Mouse (Mus musculus) MEL (cell line): ENCODE measurements at regions not wholly inside any gene's neighbourhood (a gene's known extent, or its start where the extent isn't known, plus 50 kb on each side); places are given as distances from the start of the nearest gene placed in this dataset.

ENCODE experiments used
- DNase-seq: peaks from one replicate; pipeline ENCODE4 v3.0.0; 2011; ENCODE audit warnings: low read depth, low spot score
- H3K27ac ChIP-seq: 2 replicates; pipeline ENCODE4 v1.5.1; 2012; ENCODE audit warnings: low read depth, mild to moderate bottlenecking, control low read depth, low read length, moderate library complexity; ENCODE audit not compliant: control insufficient read depth
- H3K27me3 ChIP-seq, 2 experiments: fragments of 150-350 bp in 1 of 2; sonication (generic) in 1 of 2; 2 replicates each; pipeline ENCODE4 v1.6.1; 2012; ENCODE audit warnings: low read length in 2 of 2, mild to moderate bottlenecking in 2 of 2, improper control_type of control experiment in 1 of 2, moderate library complexity in 1 of 2; ENCODE audit not compliant: insufficient read depth in 2 of 2, control insufficient read depth in 1 of 2
- H3K36me3 ChIP-seq, 2 experiments: 2 replicates each; pipeline ENCODE4 v1.6.1; 2012 to 2014; ENCODE audit warnings: low read length in 2 of 2, improper control_type of control experiment in 1 of 2, inconsistent platforms in 1 of 2, mild to moderate bottlenecking in 1 of 2; ENCODE audit not compliant: insufficient read depth in 2 of 2, control insufficient read depth in 1 of 2
- H3K4me1 ChIP-seq, 2 experiments: fragments of 150-350 bp in 1 of 2; sonication (generic) in 1 of 2; 2 replicates each; pipeline ENCODE4 v1.6.1; 2012; ENCODE audit warnings: low read length in 2 of 2, improper control_type of control experiment in 1 of 2, mild to moderate bottlenecking in 1 of 2; ENCODE audit not compliant: insufficient read depth in 2 of 2, control insufficient read depth in 1 of 2
- H3K4me3 ChIP-seq, 2 experiments: fragments of 150-350 bp in 1 of 2; sonication (generic) in 1 of 2; 2 replicates each; pipeline ENCODE4 v1.5.1; 2012; ENCODE audit warnings: low read depth in 2 of 2, low read length in 2 of 2, mild to moderate bottlenecking in 2 of 2, moderate library complexity in 2 of 2, control low read depth in 1 of 2, improper control_type of control experiment in 1 of 2; ENCODE audit not compliant: control insufficient read depth in 1 of 2, insufficient read depth in 1 of 2
- H3K79me2 ChIP-seq: 2 replicates; pipeline ENCODE4 v1.6.1; 2012; ENCODE audit warnings: mild to moderate bottlenecking, low read length, moderate library complexity; ENCODE audit not compliant: control insufficient read depth, poor library complexity, insufficient read depth
- H3K9ac ChIP-seq: 2 replicates; pipeline ENCODE4 v1.6.1; 2012; ENCODE audit warnings: low read depth, mild to moderate bottlenecking, control low read depth, low read length, moderate library complexity; ENCODE audit not compliant: control insufficient read depth, poor library complexity, severe bottlenecking
- H3K9me3 ChIP-seq: fragments of 150-350 bp; sonication (generic); replicated peaks from 2 replicates; pipeline ENCODE4 v1.6.1; 2012; ENCODE audit warnings: mild to moderate bottlenecking, low read length, improper control_type of control experiment, moderate library complexity; ENCODE audit not compliant: insufficient read depth
- E2F4 ChIP-seq: IDR thresholded peaks from 2 replicates; pipeline ENCODE4 v1.6.1; 2011; ENCODE audit warnings: low read depth, low read length, improper control_type of control experiment, borderline replicate concordance
- ELF1 ChIP-seq: IDR thresholded peaks from 2 replicates; pipeline ENCODE4 v1.6.1; 2014; ENCODE audit warnings: low read depth, mild to moderate bottlenecking, inconsistent platforms, low read length, improper control_type of control experiment, moderate library complexity
- EP300 ChIP-seq, 2 experiments: IDR thresholded peaks; 2 replicates each; pipeline ENCODE4 v1.6.1; 2011; ENCODE audit warnings: improper control_type of control experiment in 2 of 2, low read length in 2 of 2, low read depth in 1 of 2, mild to moderate bottlenecking in 1 of 2
- GABPA ChIP-seq: IDR thresholded peaks from 2 replicates; pipeline ENCODE4 v1.6.1; 2012; ENCODE audit warnings: low read depth, mild to moderate bottlenecking, inconsistent platforms, low read length, improper control_type of control experiment, moderate library complexity
- HCFC1 ChIP-seq: IDR thresholded peaks from 2 replicates; pipeline ENCODE4 v1.6.1; 2012; ENCODE audit warnings: low read depth, mild to moderate bottlenecking, inconsistent platforms, low read length, improper control_type of control experiment, moderate library complexity
- JUND ChIP-seq: IDR thresholded peaks from 2 replicates; pipeline ENCODE4 v1.6.1; 2011; ENCODE audit warnings: low read depth, mild to moderate bottlenecking, improper control_type of control experiment, low read length
- MEF2A ChIP-seq: IDR thresholded peaks from 2 replicates; pipeline ENCODE4 v1.6.1; 2014; ENCODE audit warnings: low read depth, mild to moderate bottlenecking, inconsistent platforms, low read length, improper control_type of control experiment; ENCODE audit not compliant: poor library complexity, insufficient replicate concordance, severe bottlenecking; ENCODE audit errors: extremely low read depth
- MYC ChIP-seq: IDR thresholded peaks from 2 replicates; pipeline ENCODE4 v1.6.1; 2011; ENCODE audit warnings: low read depth, mild to moderate bottlenecking, low read length, improper control_type of control experiment, moderate library complexity
- NELFE ChIP-seq: IDR thresholded peaks from 2 replicates; pipeline ENCODE4 v1.6.1; 2011; ENCODE audit warnings: low read depth, low read length, improper control_type of control experiment
- POLR2A ChIP-seq, 2 experiments: IDR thresholded peaks; 2 replicates each; pipeline ENCODE4 v1.6.1; 2011 to 2012; ENCODE audit warnings: low read length in 2 of 2, mild to moderate bottlenecking in 2 of 2, control low read depth in 1 of 2, improper control_type of control experiment in 1 of 2, low read depth in 1 of 2, moderate library complexity in 1 of 2; ENCODE audit not compliant: control insufficient read depth in 1 of 2, insufficient read depth in 1 of 2, poor library complexity in 1 of 2
- POLR2AphosphoS2 ChIP-seq: IDR thresholded peaks from 2 replicates; pipeline ENCODE4 v1.6.1; 2011; ENCODE audit warnings: low read length, improper control_type of control experiment
- POLR2AphosphoS5 ChIP-seq: IDR thresholded peaks from 2 replicates; pipeline ENCODE4 v1.6.1; 2012; ENCODE audit warnings: low read depth, borderline replicate concordance, mild to moderate bottlenecking, inconsistent platforms, low read length, moderate library complexity, mixed read lengths
- RAD21 ChIP-seq: IDR thresholded peaks from 2 replicates; pipeline ENCODE4 v1.6.1; 2011; ENCODE audit warnings: mild to moderate bottlenecking, low read depth, low read length, improper control_type of control experiment
- RCOR1 ChIP-seq: IDR thresholded peaks from 2 replicates; pipeline ENCODE4 v1.6.1; 2012; ENCODE audit warnings: low read depth, mild to moderate bottlenecking, inconsistent platforms, low read length, improper control_type of control experiment
- SMC3 ChIP-seq: IDR thresholded peaks from 2 replicates; pipeline ENCODE4 v1.6.1; 2011; ENCODE audit warnings: low read depth, low read length, improper control_type of control experiment
- TCF12 ChIP-seq: IDR thresholded peaks from 2 replicates; pipeline ENCODE4 v1.6.1; 2014; ENCODE audit warnings: low read depth, mild to moderate bottlenecking, inconsistent platforms, low read length, improper control_type of control experiment, moderate library complexity
- USF1 ChIP-seq: IDR thresholded peaks from 2 replicates; pipeline ENCODE4 v1.6.1; 2014; ENCODE audit warnings: low read depth, mild to moderate bottlenecking, inconsistent platforms, low read length, improper control_type of control experiment, moderate library complexity
- ZC3H11A ChIP-seq: IDR thresholded peaks from 2 replicates; pipeline ENCODE4 v1.6.1; 2012; ENCODE audit warnings: low read depth, mild to moderate bottlenecking, inconsistent platforms, low read length, improper control_type of control experiment
- ZKSCAN1 ChIP-seq: IDR thresholded peaks from 2 replicates; pipeline ENCODE4 v1.6.1; 2012; ENCODE audit warnings: low read depth, mild to moderate bottlenecking, inconsistent platforms, low read length, improper control_type of control experiment, moderate library complexity

- no peaks in the 10 kb centered on the region for H3K27me3 ChIP-seq
- TF ChIP-seq RCOR1 (no peak), ELF1 (no peak), TCF12 (no peak)
- no peak for DNase-seq
- no peaks in the 10 kb centered on the region for H3K9me3 ChIP-seq
- no peaks in the 10 kb centered on the region for H3K36me3 ChIP-seq
- H3K4me1 ChIP-seq: no peaks in the 10 kb centered on the region
- H3K9ac ChIP-seq: no peak overlapping the region
- no peak overlapping the region for H3K4me3 ChIP-seq
- H3K79me2 ChIP-seq: no peaks in the 10 kb centered on the region
- no peak overlapping the region for H3K27ac ChIP-seq
These were observed 294.3 kb downstream of the Etv1 start for GRCm38 (mm10) chr12:39073289-39074022.

DNA sequence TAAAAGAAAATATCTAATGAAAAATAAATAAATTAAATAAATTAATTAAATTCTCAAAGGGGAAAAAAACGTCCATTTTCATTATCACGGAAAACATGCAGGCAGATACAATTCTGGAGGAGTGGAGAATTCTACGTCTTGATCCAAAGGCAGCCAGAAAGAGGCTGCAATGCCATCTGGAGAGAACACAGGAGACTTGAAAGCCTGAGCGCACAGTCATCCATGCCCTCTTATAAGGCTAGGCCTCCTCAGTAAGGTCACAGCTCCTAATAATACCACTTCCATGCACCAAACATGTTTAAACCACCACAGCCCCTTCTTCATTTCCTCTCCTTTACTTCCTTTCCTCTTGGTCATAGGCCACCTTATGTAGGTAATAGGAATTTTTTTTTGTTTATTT is 307.1 kb downstream of the Etv1 start:
- Histone ChIP-seq H3K9me3 (no peaks in the 10 kb centered on the region), H3K79me2 (no peaks in the 10 kb centered on the region)

GRCm38 (mm10) chr12:39094638-39095230 is 315.6 kb downstream of the Etv1 start:
- Histone ChIP-seq H3K4me3 (no peak overlapping the region), H3K79me2 (no peaks in the 10 kb centered on the region), H3K27me3 (no peaks in the 10 kb centered on the region), H3K9me3 (no peaks in the 10 kb centered on the region), H3K9ac (no peak overlapping the region), H3K4me1 (no peaks in the 10 kb centered on the region), H3K36me3 (no peaks in the 10 kb centered on the region), H3K27ac (no peak overlapping the region)
- no peak for TF ChIP-seq POLR2AphosphoS5
- no peak for TF ChIP-seq GABPA
- TF ChIP-seq TCF12: no peak
- no peak for TF ChIP-seq ZC3H11A
- no peak for TF ChIP-seq HCFC1
- TF ChIP-seq RCOR1: no peak
- TF ChIP-seq E2F4: no peak
- TF ChIP-seq POLR2AphosphoS2: no peak
- TF ChIP-seq JUND: no peak
- no peak for TF ChIP-seq SMC3
- no peak for TF ChIP-seq POLR2A (IDR thresholded peaks at IDR 0.05; ENCODE audit: control insufficient read depth in 1 of 2, insufficient read depth in 1 of 2, low read depth in 1 of 2, low read length in 2 of 2, poor library complexity in 1 of 2)
- no peak for TF ChIP-seq ELF1
- no peak for TF ChIP-seq MEF2A
- TF ChIP-seq ZKSCAN1: no peak
- no peak for DNase-seq

More for the DNA sequence above, 307.1 kb downstream of the Etv1 start:
- Histone ChIP-seq H3K36me3 (no peaks in the 10 kb centered on the region), H3K4me3 (no peak overlapping the region), H3K9ac (no peak overlapping the region), H3K27me3 (no peaks in the 10 kb centered on the region), H3K4me1 (no peaks in the 10 kb centered on the region), H3K27ac (no peak overlapping the region)
- DNase-seq: no peak
- TF ChIP-seq JUND: no peak
- no peak for TF ChIP-seq NELFE
- TF ChIP-seq MYC: no peak
- no peak for TF ChIP-seq USF1
- no peak for TF ChIP-seq RAD21
- no peak for TF ChIP-seq EP300 (IDR thresholded peaks at IDR 0.05; ENCODE audit: low read depth in 1 of 2, low read length in 2 of 2)
- TF ChIP-seq TCF12: no peak
- no peak for TF ChIP-seq SMC3
